Mouse (Mus musculus) neural tube, embryonic 11.5 days (tissue): Measurements from ENCODE around the gene Cwc15. TPM values are rescaled to one million over a fixed set of nuclear protein-coding genes. Genes with fewer than 3 reads are reported as not detected.

Experiments used
- polyA plus RNA-seq: library from polyadenylated mRNA; unstranded; fragments of >200 nt; fragmentation: Nextera tagmentation; extraction: Ambion mirVana; gene quantifications from 2 replicates; pipeline ENCODE4 v1.2.1, GENCODE M21; 2014

The Cwc15 gene
- polyA plus RNA-seq, 1 experiment from 2014 or later, result 180 TPM

Other genes starting within 250 kb of the Cwc15 start
- gene Sesn3, start 225.6 kb upstream of the Cwc15 start, polyA plus RNA-seq, result 17.2 and 21.0 TPM in 2 replicates
- 7.5 and 8.0 TPM in 2 replicates for gene Endod1, start 119.1 kb upstream of the Cwc15 start, polyA plus RNA-seq
- 0.15 and 0.28 TPM in 2 replicates for gene Kdm4d, start 135 bp upstream of the Cwc15 start, polyA plus RNA-seq
- 19.1 and 20.6 TPM in 2 replicates for gene Amotl1, start 144.4 kb downstream of the Cwc15 start, polyA plus RNA-seq
- gene Piwil4, start 240.1 kb downstream of the Cwc15 start, polyA plus RNA-seq, result 0.85 and 1.1 TPM in 2 replicates